Mouse (Mus musculus) midbrain, embryonic 12.5 days (tissue): ENCODE results near the gene Ifitm5. TPM values are rescaled to one million over a fixed set of nuclear protein-coding genes. Genes with fewer than 3 reads are reported as not detected.

Experiments
- ATAC-seq: fragments of 200-750 bp; cut with Nextera tagmentation; 2 replicates; pipeline ENCODE4 v1.8.0; 2017; ENCODE audit warnings: low read depth, moderate TSS enrichment, moderate library complexity; ENCODE audit not compliant: low FRiP score
- H3K27ac ChIP-seq: fragments of 300-500 bp; sonication (generic); replicated peaks from 2 replicates; pipeline ENCODE4 v1.5.1; 2016; ENCODE audit warnings: mild to moderate bottlenecking
- H3K27me3 ChIP-seq: fragments of 300-500 bp; sonication (generic); 2 replicates; pipeline ENCODE4 v1.6.1; 2016; ENCODE audit warnings: mild to moderate bottlenecking
- H3K36me3 ChIP-seq: fragments of 300-500 bp; sonication (generic); 2 replicates; pipeline ENCODE4 v1.6.1; 2016
- H3K4me1 ChIP-seq: fragments of 300-500 bp; sonication (generic); 2 replicates; pipeline ENCODE4 v1.6.1; 2016
- H3K4me2 ChIP-seq: fragments of 300-500 bp; sonication (generic); replicated peaks from 2 replicates; pipeline ENCODE4 v1.6.1; 2016; ENCODE audit warnings: mild to moderate bottlenecking, moderate library complexity
- H3K4me3 ChIP-seq: fragments of 300-500 bp; sonication (generic); 2 replicates; pipeline ENCODE4 v1.5.1; 2016; ENCODE audit warnings: mild to moderate bottlenecking
- H3K9ac ChIP-seq: fragments of 300-500 bp; sonication (generic); replicated peaks from 2 replicates; pipeline ENCODE4 v1.6.1; 2016; ENCODE audit warnings: mild to moderate bottlenecking, moderate library complexity
- H3K9me3 ChIP-seq: fragments of 300-500 bp; sonication (generic); 2 replicates; pipeline ENCODE4 v1.6.1; 2016; ENCODE audit warnings: mild to moderate bottlenecking
- WGBS: fragments of 180-500 bp; shearing (Covaris S2); methylation state at CpG from one replicate; pipeline ENCODE4 v1.1.7; 2016; 5-methylcytosine and 5-hydroxymethylcytosine counted together
- polyA plus RNA-seq: library from polyadenylated mRNA; unstranded; fragments of >200 nt; fragmentation: Nextera tagmentation; extraction: Ambion mirVana; gene quantifications from 2 replicates; pipeline ENCODE4 v1.2.1, GENCODE M21; 2016

Gene Ifitm5
- polyA plus RNA-seq, 1 experiment from 2014 or later = 0.93 TPM

GRCm38 (mm10) chr7:140907697-140908096 lies 42.4 kb downstream of the Ifitm5 start:
- Histone ChIP-seq H3K36me3 (no peaks in the 10 kb centered on the region), H3K9ac (no peak overlapping the region), H3K4me1 (peaks cover 13% of the 10 kb centered on the region), H3K9me3 (no peaks in the 10 kb centered on the region), H3K27ac (no peak overlapping the region), H3K27me3 (peaks cover 16% of the 10 kb centered on the region), H3K4me2 (no peak overlapping the region), H3K4me3 (no peak overlapping the region)
- ATAC-seq = no peak
- whole genome bisulfite sequencing = 83% methylated on average over 7 of the region's 7 CpGs

GRCm38 (mm10) chr7:140907131-140907530 lies 43.0 kb downstream of the Ifitm5 start:
- ATAC-seq = no peak
- H3K27ac ChIP-seq = no peak overlapping the region
- peaks cover 13% of the 10 kb centered on the region for H3K4me1 ChIP-seq
- no peak overlapping the region for H3K4me2 ChIP-seq
- H3K27me3 ChIP-seq = peaks cover 10% of the 10 kb centered on the region; the same call in 1 of the 2 replicates
- no peaks in the 10 kb centered on the region for H3K9me3 ChIP-seq
- H3K4me3 ChIP-seq = no peak overlapping the region
- WGBS = 88% methylated on average over 13 of the region's 13 CpGs
- H3K36me3 ChIP-seq = no peaks in the 10 kb centered on the region
- H3K9ac ChIP-seq = no peak overlapping the region

GRCm38 (mm10) chr7:140905642-140906081 lies 44.4 kb downstream of the Ifitm5 start:
- peaks cover 13% of the 10 kb centered on the region for H3K4me1 ChIP-seq
- H3K36me3 ChIP-seq = no peaks in the 10 kb centered on the region
- WGBS = 90% methylated on average over 2 of the region's 2 CpGs
- H3K27ac ChIP-seq = no peak overlapping the region
- no peak for ATAC-seq
- H3K27me3 ChIP-seq = peaks cover 9% of the 10 kb centered on the region; the same call in 1 of the 2 replicates
- no peak overlapping the region for H3K4me2 ChIP-seq
- H3K9me3 ChIP-seq = no peaks in the 10 kb centered on the region
- no peak overlapping the region for H3K4me3 ChIP-seq
- H3K9ac ChIP-seq = no peak overlapping the region

GRCm38 (mm10) chr7:140903212-140903611 lies 46.9 kb downstream of the Ifitm5 start:
- H3K9ac ChIP-seq = no peak overlapping the region
- ATAC-seq = peak; percentile 62

GRCm38 (mm10) chr7:140902036-140902875 lies 47.8 kb downstream of the Ifitm5 start:
- WGBS = 80% methylated on average over 15 of the region's 15 CpGs

More at GRCm38 (mm10) chr7:140903212-140903611, 46.9 kb downstream of the Ifitm5 start:
- Histone ChIP-seq H3K27me3 (no peaks in the 10 kb centered on the region), H3K27ac (no peak overlapping the region), H3K4me1 (peaks cover 5% of the 10 kb centered on the region), H3K4me3 (no peak overlapping the region), H3K9me3 (no peaks in the 10 kb centered on the region), H3K4me2 (no peak overlapping the region), H3K36me3 (peaks cover 16% of the 10 kb centered on the region)
- WGBS = 27% methylated on average over 13 of the region's 13 CpGs

GRCm38 (mm10) chr7:140900220-140900619 lies 49.9 kb downstream of the Ifitm5 start, which contains the start of gene Cox8b:
TSS of gene Cox8b (minus strand) at chr7:140900446.
- Histone ChIP-seq H3K9ac (no peak within 1 kb of the TSS), H3K27me3 (no peaks in the 10 kb centered on the region), H3K27ac (no peak within 1 kb of the TSS), H3K4me2 (no peak within 1 kb of the TSS), H3K36me3 (peaks cover 43% of the 10 kb centered on the region), H3K4me1 (peaks cover 5% of the 10 kb centered on the region), H3K9me3 (no peaks in the 10 kb centered on the region), H3K4me3 (no peak within 1 kb of the TSS)
- ATAC-seq = no peak
- WGBS = 87% methylated on average over 10 of the region's 10 CpGs

More at GRCm38 (mm10) chr7:140902036-140902875, 47.8 kb downstream of the Ifitm5 start:
- H3K4me3 ChIP-seq = no peak overlapping the region
- no peak overlapping the region for H3K4me2 ChIP-seq
- ATAC-seq = no peak
- no peak overlapping the region for H3K27ac ChIP-seq
- peaks cover 25% of the 10 kb centered on the region for H3K36me3 ChIP-seq
- no peaks in the 10 kb centered on the region for H3K9me3 ChIP-seq
- no peaks in the 10 kb centered on the region for H3K27me3 ChIP-seq
- peaks cover 5% of the 10 kb centered on the region for H3K4me1 ChIP-seq
- no peak overlapping the region for H3K9ac ChIP-seq

GRCm38 (mm10) chr7:140899121-140899520 lies 51.0 kb downstream of the Ifitm5 start:
- H3K27ac ChIP-seq = no peak overlapping the region
- no peak overlapping the region for H3K9ac ChIP-seq
- no peak overlapping the region for H3K4me2 ChIP-seq
- H3K9me3 ChIP-seq = no peaks in the 10 kb centered on the region
- no peak overlapping the region for H3K4me3 ChIP-seq
- peaks cover 53% of the 10 kb centered on the region for H3K36me3 ChIP-seq
- WGBS = 76% methylated on average over 3 of the region's 3 CpGs
- peaks cover 5% of the 10 kb centered on the region for H3K4me1 ChIP-seq
- ATAC-seq = no peak
- no peaks in the 10 kb centered on the region for H3K27me3 ChIP-seq

Other genes starting within 250 kb of the Ifitm5 start
- not detected in 2 replicates for gene Cyp2e1, start 186.6 kb downstream of the Ifitm5 start, polyA plus RNA-seq
- gene Syce1, start 162.4 kb downstream of the Ifitm5 start, polyA plus RNA-seq = 0.15 and 0.41 TPM in 2 replicates
- gene Zfp941, start 128.1 kb downstream of the Ifitm5 start, polyA plus RNA-seq = 8.5 and 10.1 TPM in 2 replicates
- gene Urah, start 115.3 kb downstream of the Ifitm5 start, polyA plus RNA-seq = 0.29 TPM in 1 of 2 replicates, not detected in the other
- not detected in 2 replicates for gene Scgb1c1, start 104.7 kb downstream of the Ifitm5 start, polyA plus RNA-seq
- not detected in 2 replicates for gene Odf3, start 102.5 kb downstream of the Ifitm5 start, polyA plus RNA-seq
- 0.20 TPM in 1 of 2 replicates, not detected in the other for gene Gm45785, start 94.0 kb downstream of the Ifitm5 start, polyA plus RNA-seq
- 69.2 and 78.3 TPM in 2 replicates for gene Ric8a, start 93.3 kb downstream of the Ifitm5 start, polyA plus RNA-seq
- gene Bet1l, start 92.7 kb downstream of the Ifitm5 start, polyA plus RNA-seq = 30.9 and 33.2 TPM in 2 replicates
- 279 and 300 TPM in 2 replicates for gene Psmd13, start 68.3 kb downstream of the Ifitm5 start, polyA plus RNA-seq
- gene Sirt3, start 68.0 kb downstream of the Ifitm5 start, polyA plus RNA-seq = 27.4 and 28.9 TPM in 2 replicates
- gene Cox8b, start 49.8 kb downstream of the Ifitm5 start, polyA plus RNA-seq = not detected in 2 replicates
- gene Nlrp6, start 29.4 kb downstream of the Ifitm5 start, polyA plus RNA-seq = 0.08 and 0.18 TPM in 2 replicates
- gene Pgghg, start 8.9 kb downstream of the Ifitm5 start, polyA plus RNA-seq = 13.1 and 14.9 TPM in 2 replicates
- gene Gm45717, start 5.6 kb upstream of the Ifitm5 start, polyA plus RNA-seq = not detected in 2 replicates
- gene Ifitm2, start 5.7 kb upstream of the Ifitm5 start, polyA plus RNA-seq = 175 and 198 TPM in 2 replicates
- 7.8 and 10.3 TPM in 2 replicates for gene Ifitm1, start 16.9 kb upstream of the Ifitm5 start, polyA plus RNA-seq
- 16.2 and 17.9 TPM in 2 replicates for gene Ifitm3, start 60.5 kb upstream of the Ifitm5 start, polyA plus RNA-seq
- gene Ifitm6, start 67.6 kb upstream of the Ifitm5 start, polyA plus RNA-seq = 0.29 TPM in 1 of 2 replicates, not detected in the other
- not detected in 2 replicates for gene Gm17387, start 78.8 kb upstream of the Ifitm5 start, polyA plus RNA-seq
- 41.9 and 45.3 TPM in 2 replicates for gene B4galnt4, start 110.8 kb upstream of the Ifitm5 start, polyA plus RNA-seq
- gene Pkp3, start 127.9 kb upstream of the Ifitm5 start, polyA plus RNA-seq = 1.6 and 1.8 TPM in 2 replicates
- 1.6 and 1.7 TPM in 2 replicates for gene Sigirr, start 150.3 kb upstream of the Ifitm5 start, polyA plus RNA-seq
- gene Ano9, start 167.5 kb upstream of the Ifitm5 start, polyA plus RNA-seq = not detected in 2 replicates
- gene Ptdss2, start 172.1 kb upstream of the Ifitm5 start, polyA plus RNA-seq = 67.5 and 76.6 TPM in 2 replicates
- gene Rnh1, start 222.6 kb upstream of the Ifitm5 start, polyA plus RNA-seq = 47.4 and 54.9 TPM in 2 replicates
- gene Hras, start 243.7 kb upstream of the Ifitm5 start, polyA plus RNA-seq = 93.4 and 96.4 TPM in 2 replicates
- gene Lrrc56, start 243.9 kb upstream of the Ifitm5 start, polyA plus RNA-seq = 13.1 and 14.4 TPM in 2 replicates